Comparison of ENCODE assay signal across 26 mouse cellular contexts in the genomic region with DNA sequence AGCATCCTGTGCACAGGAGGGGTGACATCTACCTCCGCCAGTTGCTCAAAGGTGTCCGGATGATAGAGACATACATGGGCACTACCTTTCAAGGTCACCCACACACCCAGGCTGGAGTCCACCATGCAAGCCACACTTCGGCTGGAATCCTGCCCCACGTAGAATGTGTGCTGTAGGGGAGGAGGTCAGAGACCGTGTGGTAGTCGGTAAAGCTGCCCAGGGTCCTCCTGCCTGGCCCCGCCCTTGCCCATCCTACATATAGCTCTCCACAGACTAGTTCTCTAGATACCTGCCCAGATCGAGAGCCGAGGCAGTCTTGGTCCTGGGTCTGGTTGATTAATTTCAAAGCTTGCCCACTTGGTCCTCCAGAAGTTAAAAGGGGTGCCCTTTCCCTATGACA. TPM values are rescaled to one million over a fixed set of nuclear protein-coding genes. Genes with fewer than 3 reads are reported as not detected.
DNase-seq lines count a peak whose midpoint lies in the region; ATAC-seq and TF ChIP-seq lines count a peak whose summit lies in the region.
"Had no signal": no experiment of that assay in that cellular context is flagged by ENCODE, and none has a peak within 500 bp of the region (broad histone marks: within the 10 kb centered on the region; RNA-seq: fewer than 3 reads in every experiment).

No protein-coding gene starts in this region.

- H3K4me1 ChIP-seq in embryonic facial prominence, embryonic 12.5 days, result no peaks in the 10 kb centered on the region
- peaks cover 8% of the 10 kb centered on the region for H3K4me1 ChIP-seq in embryonic facial prominence, embryonic 10.5 days
- H3K4me1 ChIP-seq in heart, embryonic 13.5 days, result peaks cover 26% of the 10 kb centered on the region
- peaks cover 8% of the 10 kb centered on the region; the same call in 1 of the 2 replicates for H3K4me1 ChIP-seq in kidney, embryonic 16.5 days (ENCODE audit: insufficient read depth, low read length)
- 0 out of 2 replicates have a peak, but pooled peaks cover 3% of the 10 kb centered on the region for H3K4me1 ChIP-seq in stomach, embryonic 15.5 days
- no peaks in the 10 kb centered on the region for H3K4me1 ChIP-seq in stomach, postnatal 0 days (replicated peaks; ENCODE audit: control insufficient read depth, insufficient read depth)
- H3K4me1 ChIP-seq: hindbrain, embryonic 12.5 days had no signal

- H3K4me3 ChIP-seq in embryonic facial prominence, embryonic 12.5 days, result no peak overlapping the region
- H3K4me3 ChIP-seq in embryonic facial prominence, embryonic 10.5 days, result no peak overlapping the region
- H3K4me3 ChIP-seq in heart, embryonic 13.5 days, result no peak overlapping the region
- H3K4me3 ChIP-seq in kidney, embryonic 16.5 days (ENCODE audit: low read length), result no peak overlapping the region
- H3K4me3 ChIP-seq in stomach, embryonic 15.5 days (replicated peaks), result no peak overlapping the region
- H3K4me3 ChIP-seq in stomach, postnatal 0 days (ENCODE audit: low read depth, low read length), result no peak overlapping the region
- H3K4me3 ChIP-seq: embryonic facial prominence, embryonic 15.5 days; erythroblast, embryonic 14.5 days; forebrain, embryonic 12.5 days; heart, embryonic 10.5 days; hindbrain, embryonic 12.5 days had no signal

- H3K27me3 ChIP-seq in embryonic facial prominence, embryonic 12.5 days, result no peaks in the 10 kb centered on the region
- no peaks in the 10 kb centered on the region for H3K27me3 ChIP-seq in embryonic facial prominence, embryonic 10.5 days (replicated peaks; ENCODE audit: low read depth, poor library complexity, severe bottlenecking)
- H3K27me3 ChIP-seq in heart, embryonic 13.5 days (replicated peaks), result no peaks in the 10 kb centered on the region
- no peaks in the 10 kb centered on the region for H3K27me3 ChIP-seq in kidney, embryonic 16.5 days (ENCODE audit: insufficient read depth, low read length)
- H3K27me3 ChIP-seq in stomach, embryonic 15.5 days (replicated peaks), result no peaks in the 10 kb centered on the region
- no peaks in the 10 kb centered on the region for H3K27me3 ChIP-seq in stomach, postnatal 0 days (ENCODE audit: control insufficient read depth, insufficient read depth, low read length)
- H3K27me3 ChIP-seq: embryonic facial prominence, embryonic 15.5 days; forebrain, embryonic 12.5 days; hindbrain, embryonic 12.5 days had no signal

- ATAC-seq in embryonic facial prominence, embryonic 12.5 days (ENCODE audit: insufficient number of reproducible peaks, insufficient read depth, low FRiP score, low TSS enrichment), result no peak
- no peak for ATAC-seq in heart, embryonic 13.5 days (ENCODE audit: extremely low read depth, insufficient number of reproducible peaks, low FRiP score, low TSS enrichment)
- no peak for ATAC-seq in kidney, embryonic 16.5 days (ENCODE audit: low FRiP score, low TSS enrichment)
- no peak for ATAC-seq in stomach, embryonic 15.5 days (ENCODE audit: insufficient read depth, low FRiP score, low read depth)
- ATAC-seq in stomach, postnatal 0 days (ENCODE audit: low FRiP score, low TSS enrichment), result no peak
- ATAC-seq: forebrain, embryonic 16.5 days; hindbrain, embryonic 16.5 days; inflammation-experienced regulatory T-cells, adult 6 months had no signal

- H3K36me3 ChIP-seq in embryonic facial prominence, embryonic 12.5 days, result peaks cover 96% of the 10 kb centered on the region
- H3K36me3 ChIP-seq in embryonic facial prominence, embryonic 10.5 days (replicated peaks), result peaks cover 100% of the 10 kb centered on the region
- H3K36me3 ChIP-seq in heart, embryonic 13.5 days, result peaks cover 98% of the 10 kb centered on the region
- H3K36me3 ChIP-seq in kidney, embryonic 16.5 days (ENCODE audit: insufficient read depth, low read length), result peaks cover 85% of the 10 kb centered on the region
- peaks cover 77% of the 10 kb centered on the region for H3K36me3 ChIP-seq in stomach, embryonic 15.5 days
- peaks cover 23% of the 10 kb centered on the region for H3K36me3 ChIP-seq in stomach, postnatal 0 days (ENCODE audit: control insufficient read depth, insufficient read depth, low read length)
- H3K36me3 ChIP-seq: G1E had no signal

- intact Hi-C loops in heart, postnatal 14 days (cut with DNase I), result no loop called here

- H3K4me2 ChIP-seq in embryonic facial prominence, embryonic 12.5 days (replicated peaks), result no peak overlapping the region
- no peak overlapping the region for H3K4me2 ChIP-seq in heart, embryonic 13.5 days
- no peak overlapping the region for H3K4me2 ChIP-seq in kidney, embryonic 16.5 days (replicated peaks; ENCODE audit: low read depth, low read length)
- H3K4me2 ChIP-seq in stomach, embryonic 15.5 days, result no peak overlapping the region
- no peak overlapping the region for H3K4me2 ChIP-seq in stomach, postnatal 0 days (replicated peaks; ENCODE audit: low read depth)
- H3K4me2 ChIP-seq: embryonic facial prominence, embryonic 15.5 days; forebrain, embryonic 12.5 days; hindbrain, embryonic 12.5 days had no signal

- no peak for TF ChIP-seq CTCF in stomach, postnatal 0 days (IDR thresholded peaks at IDR 0.05; ENCODE audit: low read depth)

- 0 out of 2 replicates have a peak overlapping the region, but pooled peaks have one; percentile 33 for H3K27ac ChIP-seq in embryonic facial prominence, embryonic 12.5 days
- H3K27ac ChIP-seq in embryonic facial prominence, embryonic 10.5 days (replicated peaks), result no peak overlapping the region
- H3K27ac ChIP-seq in heart, embryonic 13.5 days (replicated peaks), result peak overlapping the region; percentile 68; the same call in 1 of the 2 replicates
- 0 out of 2 replicates have a peak overlapping the region, but pooled peaks have one; percentile 84 for H3K27ac ChIP-seq in kidney, embryonic 16.5 days (ENCODE audit: low read length)
- peak overlapping the region; percentile 37; the same call in 1 of the 2 replicates for H3K27ac ChIP-seq in stomach, embryonic 15.5 days
- H3K27ac ChIP-seq in stomach, postnatal 0 days (replicated peaks), result no peak overlapping the region
- H3K27ac ChIP-seq: embryonic facial prominence, embryonic 15.5 days; hindbrain, embryonic 12.5 days had no signal

- H3K9me3 ChIP-seq in embryonic facial prominence, embryonic 12.5 days, result no peaks in the 10 kb centered on the region
- H3K9me3 ChIP-seq in embryonic facial prominence, embryonic 10.5 days, result no peaks in the 10 kb centered on the region
- H3K9me3 ChIP-seq in heart, embryonic 13.5 days, result no peaks in the 10 kb centered on the region
- H3K9me3 ChIP-seq in kidney, embryonic 16.5 days (ENCODE audit: low read length), result no peaks in the 10 kb centered on the region
- H3K9me3 ChIP-seq in stomach, embryonic 15.5 days, result no peaks in the 10 kb centered on the region
- no peaks in the 10 kb centered on the region for H3K9me3 ChIP-seq in stomach, postnatal 0 days (ENCODE audit: control insufficient read depth, low read length)
- H3K9me3 ChIP-seq: embryonic facial prominence, embryonic 15.5 days; forebrain, embryonic 12.5 days; G1E; heart, embryonic 10.5 days; hindbrain, embryonic 12.5 days had no signal

- no peak for TF ChIP-seq EP300 in stomach, postnatal 0 days (optimal IDR thresholded peaks at IDR 0.05)

- no peak for DNase-seq in embryonic facial prominence, embryonic 10.5 days (ENCODE audit: low spot score)
- no peak for DNase-seq in heart, postnatal 14 days
- DNase-seq in kidney, postnatal 10 days, result no peak
- DNase-seq in stomach, postnatal 0 days (ENCODE audit: low spot score), result no peak
- DNase-seq: adrenal gland, adult 8-10 months; B cell, adult 2 months; cerebellum, adult 11-12 months; cerebellum, adult 9-10 months; cerebellum, postnatal 36 days; gastrocnemius, postnatal 14 days; heart, postnatal 36 days had no signal

- WGBS in embryonic facial prominence, embryonic 12.5 days, result 89% methylated on average over 9 of the region's 9 CpGs
- 94% methylated on average over 9 of the region's 9 CpGs for WGBS in embryonic facial prominence, embryonic 10.5 days
- 81% methylated on average over 9 of the region's 9 CpGs for WGBS in heart, embryonic 13.5 days
- 88% methylated on average over 9 of the region's 9 CpGs for WGBS in kidney, embryonic 16.5 days
- 86% methylated on average over 9 of the region's 9 CpGs for WGBS in stomach, embryonic 15.5 days
- WGBS in stomach, postnatal 0 days, result 85% methylated on average over 9 of the region's 9 CpGs

- no peak overlapping the region for H3K9ac ChIP-seq in embryonic facial prominence, embryonic 12.5 days
- H3K9ac ChIP-seq in heart, embryonic 13.5 days, result no peak overlapping the region
- no peak overlapping the region for H3K9ac ChIP-seq in kidney, embryonic 16.5 days (replicated peaks; ENCODE audit: low read length)
- no peak overlapping the region for H3K9ac ChIP-seq in stomach, embryonic 15.5 days
- no peak overlapping the region for H3K9ac ChIP-seq in stomach, postnatal 0 days (ENCODE audit: low read length)
- H3K9ac ChIP-seq: embryonic facial prominence, embryonic 15.5 days; forebrain, embryonic 12.5 days; hindbrain, embryonic 12.5 days had no signal

RNA-seq across cellular contexts. Expression of a gene that starts 13.5 kb away (rescaled TPM):
- polyA plus RNA-seq in embryonic facial prominence, embryonic 12.5 days (2016; fragmentation: Nextera tagmentation; extraction: Ambion mirVana), result 3.4 and 4.1 TPM in 2 replicates
- polyA plus RNA-seq in embryonic facial prominence, embryonic 10.5 days (2016; fragmentation: Nextera tagmentation; extraction: Ambion mirVana), result 4.8 and 5.2 TPM in 2 replicates
- polyA plus RNA-seq in heart, embryonic 13.5 days (2015; fragmentation: Nextera tagmentation; extraction: Ambion mirVana), result 2.9 and 3.7 TPM in 2 replicates
- total RNA-seq in heart, postnatal 14 days (2021), result 1 to 10 TPM; 2.4 to 3.3 TPM
- polyA plus RNA-seq in kidney, embryonic 16.5 days (2015; fragmentation: Nextera tagmentation; extraction: Ambion mirVana), result 3.8 and 4.8 TPM in 2 replicates
- 3.2 and 4.1 TPM in 2 replicates for polyA plus RNA-seq in stomach, embryonic 15.5 days (2015; fragmentation: Nextera tagmentation; extraction: Ambion mirVana)
- polyA plus RNA-seq in stomach, postnatal 0 days (2015; fragmentation: Nextera tagmentation; extraction: Ambion mirVana), result 0.71 and 1.2 TPM in 2 replicates

RNA-seq across cellular contexts. Expression of a gene that starts 55.1 kb away (rescaled TPM):
- polyA plus RNA-seq in embryonic facial prominence, embryonic 12.5 days (2016; fragmentation: Nextera tagmentation; extraction: Ambion mirVana), result 11.0 and 11.1 TPM in 2 replicates
- polyA plus RNA-seq in embryonic facial prominence, embryonic 10.5 days (2016; fragmentation: Nextera tagmentation; extraction: Ambion mirVana), result 9.3 and 9.8 TPM in 2 replicates
- polyA plus RNA-seq in heart, embryonic 13.5 days (2015; fragmentation: Nextera tagmentation; extraction: Ambion mirVana), result 5.2 and 5.7 TPM in 2 replicates
- total RNA-seq in heart, postnatal 14 days (2021), result 10 to 100 TPM; 30.3 to 31.6 TPM
- polyA plus RNA-seq in kidney, embryonic 16.5 days (2015; fragmentation: Nextera tagmentation; extraction: Ambion mirVana), result 10.7 and 10.8 TPM in 2 replicates
- 6.2 and 7.9 TPM in 2 replicates for polyA plus RNA-seq in stomach, embryonic 15.5 days (2015; fragmentation: Nextera tagmentation; extraction: Ambion mirVana)
- 2.2 and 2.7 TPM in 2 replicates for polyA plus RNA-seq in stomach, postnatal 0 days (2015; fragmentation: Nextera tagmentation; extraction: Ambion mirVana)
- total RNA-seq: granulocyte monocyte progenitor cell, adult 5-6 weeks had no signal
- polyA plus RNA-seq: CD4-positive, CD25-positive, alpha-beta regulatory T cell, adult 4 months; inflammation-experienced regulatory T-cells, adult 6 months had no signal

Comparison
In these comparisons a context has a peak if more than half of its experiments do, and no peak if none do; other contexts are left out.
1. H3K27ac ChIP-seq: peak in embryonic facial prominence, embryonic 12.5 days (single experiment), heart, embryonic 13.5 days (single experiment), kidney, embryonic 16.5 days (single experiment) and stomach, embryonic 15.5 days (single experiment); none in embryonic facial prominence, embryonic 10.5 days (single experiment) and stomach, postnatal 0 days (single experiment).